Mouse (Mus musculus) right cerebral cortex, adult 18-20 months (tissue): ENCODE measurements around the gene Plekhd1.

Source experiments
- DNase-seq: peaks from one replicate; pipeline ENCODE4 v3.0.0; 2022; ENCODE audit warnings: mixed read lengths

The Plekhd1 gene

GRCm38 (mm10) chr12:80701332-80701731 is 8.9 kb downstream of the Plekhd1 start:
- DNase-seq = no peak

GRCm38 (mm10) chr12:80706208-80706914 is 14.0 kb downstream of the Plekhd1 start:
- DNase-seq = no peak

DNA sequence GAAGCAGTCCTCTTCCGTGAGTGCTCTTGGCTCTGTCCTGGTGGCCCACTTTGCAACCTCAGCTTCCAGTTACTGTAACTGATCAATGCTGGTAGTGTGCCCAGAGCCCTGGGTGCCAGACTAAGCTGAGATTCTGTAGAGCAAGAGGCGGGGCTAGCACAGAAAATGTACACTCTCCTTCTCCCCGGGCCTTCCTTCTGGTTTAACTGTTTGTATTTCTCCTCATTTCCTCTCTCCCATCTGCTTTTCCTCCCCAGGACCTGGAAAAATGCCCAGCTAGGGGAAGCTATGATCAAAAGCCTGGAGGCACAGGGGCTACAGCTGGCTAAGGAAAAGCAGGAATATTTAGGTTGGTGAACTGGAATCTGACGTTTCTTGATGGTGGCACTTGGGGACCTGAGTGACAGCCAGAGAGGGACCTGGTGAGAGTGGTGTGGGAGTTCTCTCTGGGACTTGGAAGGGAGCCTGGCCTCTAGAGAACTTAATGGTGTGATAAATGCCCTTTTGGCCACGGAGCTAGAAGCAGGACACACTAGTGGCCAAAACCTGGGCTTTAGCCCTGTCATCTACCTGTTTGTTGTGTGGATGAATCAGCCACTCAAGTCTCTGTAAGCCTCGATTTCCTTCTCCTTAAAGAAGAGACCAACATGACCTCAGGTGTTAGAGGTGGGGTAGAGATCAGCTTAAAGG is 14.7 kb downstream of the Plekhd1 start:
- no peak for DNase-seq

GRCm38 (mm10) chr12:80715915-80716314 is 23.5 kb downstream of the Plekhd1 start:
- no peak for DNase-seq

- DNase-seq = no peak
Measured at GRCm38 (mm10) chr12:80719141-80719540, 26.8 kb downstream of the Plekhd1 start.

DNA sequence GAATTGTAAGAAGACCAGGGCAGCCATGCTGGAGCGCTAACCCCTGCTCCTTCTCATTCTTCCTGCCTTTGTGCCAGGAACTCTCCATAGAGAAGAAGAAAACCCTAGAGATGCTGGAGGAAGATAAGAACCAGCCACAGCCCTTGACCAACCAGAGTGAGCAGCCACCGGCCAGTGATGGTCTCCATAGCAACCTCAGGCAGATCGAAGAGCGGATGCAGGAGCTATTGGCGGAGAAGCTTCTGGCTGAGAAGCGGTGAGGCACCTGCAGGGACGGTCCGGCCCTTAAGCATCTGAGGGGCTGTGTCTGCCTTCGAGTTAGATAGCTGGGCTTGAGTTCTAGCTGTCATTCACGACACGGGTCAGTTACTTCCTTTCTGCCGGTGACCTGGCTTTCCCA is 28.1 kb downstream of the Plekhd1 start:
- no peak for DNase-seq

GRCm38 (mm10) chr12:80721458-80721857 is 29.1 kb downstream of the Plekhd1 start:
- DNase-seq = no peak

GRCm38 (mm10) chr12:80724853-80725559 is 32.6 kb downstream of the Plekhd1 start:
- peak; percentile 71 for DNase-seq

GRCm38 (mm10) chr12:80728207-80728606 is 35.8 kb downstream of the Plekhd1 start:
- DNase-seq = no peak

DNA sequence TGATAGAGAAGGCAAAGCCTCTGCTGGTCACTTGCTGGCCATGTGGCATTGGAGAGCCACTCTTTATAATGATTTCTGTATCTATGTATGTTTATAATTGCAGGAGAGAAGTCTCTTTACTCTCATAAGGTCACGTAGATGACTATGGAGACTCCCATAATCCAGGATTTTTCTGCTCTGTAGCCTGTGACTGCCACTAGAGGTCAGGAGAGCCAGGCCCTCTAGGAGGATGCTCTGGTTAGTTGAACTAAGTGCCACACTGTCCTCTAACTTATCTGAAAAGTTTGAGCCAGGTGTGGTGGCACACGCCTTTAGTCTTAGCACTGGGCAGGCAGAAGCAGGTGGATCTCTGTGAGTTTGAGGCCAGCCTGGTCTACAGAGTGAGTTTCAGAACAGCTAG is 36.4 kb downstream of the Plekhd1 start:
- DNase-seq = no peak

DNA sequence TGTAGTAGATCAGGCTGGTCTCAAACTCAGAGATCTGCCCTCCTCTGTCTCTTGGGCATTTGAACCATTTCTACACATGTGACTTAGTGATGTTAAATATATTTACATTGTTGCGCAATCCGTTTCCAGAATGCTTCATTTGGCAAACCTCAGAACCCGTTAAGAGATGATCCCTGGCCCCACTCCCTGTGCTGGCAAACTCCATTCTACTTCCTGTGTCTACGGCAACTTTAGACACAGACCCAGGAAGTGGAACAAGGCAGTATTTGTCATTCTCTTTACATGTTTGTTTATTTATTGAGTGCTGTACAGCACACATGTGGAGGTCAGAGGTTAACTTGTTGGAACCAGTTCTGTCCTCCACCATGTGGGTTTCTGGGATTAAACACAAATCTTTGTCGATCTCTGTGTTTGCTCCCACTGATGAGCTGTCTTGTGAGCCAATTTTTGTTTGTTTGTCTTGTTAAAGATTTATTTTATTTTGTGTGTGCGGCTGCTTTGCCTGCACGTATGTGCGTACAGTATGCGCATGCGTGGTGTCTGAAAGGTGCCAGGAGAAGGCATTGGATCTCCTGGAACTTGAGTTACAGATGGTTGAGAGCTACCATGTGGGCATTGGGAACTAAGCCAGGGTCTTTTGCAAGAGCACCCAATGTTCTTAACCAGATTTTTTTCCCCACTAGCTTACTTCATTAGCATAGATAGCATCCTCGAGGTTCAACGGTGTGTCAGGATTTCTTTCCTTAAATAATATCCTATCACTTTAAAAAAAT is 37.6 kb downstream of the Plekhd1 start:
- no peak for DNase-seq

DNA sequence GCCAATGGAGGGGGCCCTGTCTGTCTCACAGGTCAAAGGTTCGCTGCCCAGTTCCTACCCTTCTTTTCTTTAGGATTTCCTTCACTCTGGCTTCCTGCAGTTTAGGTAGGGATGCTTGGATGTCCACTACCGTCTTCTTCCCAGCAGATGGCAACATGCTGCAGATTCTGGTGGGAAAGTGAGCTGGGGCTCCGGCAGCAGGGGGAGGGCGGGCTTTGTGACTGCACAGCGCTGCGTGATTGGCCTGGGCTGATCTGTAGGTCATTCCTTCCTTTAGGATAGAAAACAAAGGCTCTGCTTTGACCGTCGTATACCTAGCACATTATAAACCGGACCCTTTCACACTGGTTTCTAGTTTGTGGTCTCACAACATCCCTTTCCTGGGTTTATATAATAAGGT is 38.2 kb downstream of the Plekhd1 start:
- DNase-seq = peak; percentile 76

DNA sequence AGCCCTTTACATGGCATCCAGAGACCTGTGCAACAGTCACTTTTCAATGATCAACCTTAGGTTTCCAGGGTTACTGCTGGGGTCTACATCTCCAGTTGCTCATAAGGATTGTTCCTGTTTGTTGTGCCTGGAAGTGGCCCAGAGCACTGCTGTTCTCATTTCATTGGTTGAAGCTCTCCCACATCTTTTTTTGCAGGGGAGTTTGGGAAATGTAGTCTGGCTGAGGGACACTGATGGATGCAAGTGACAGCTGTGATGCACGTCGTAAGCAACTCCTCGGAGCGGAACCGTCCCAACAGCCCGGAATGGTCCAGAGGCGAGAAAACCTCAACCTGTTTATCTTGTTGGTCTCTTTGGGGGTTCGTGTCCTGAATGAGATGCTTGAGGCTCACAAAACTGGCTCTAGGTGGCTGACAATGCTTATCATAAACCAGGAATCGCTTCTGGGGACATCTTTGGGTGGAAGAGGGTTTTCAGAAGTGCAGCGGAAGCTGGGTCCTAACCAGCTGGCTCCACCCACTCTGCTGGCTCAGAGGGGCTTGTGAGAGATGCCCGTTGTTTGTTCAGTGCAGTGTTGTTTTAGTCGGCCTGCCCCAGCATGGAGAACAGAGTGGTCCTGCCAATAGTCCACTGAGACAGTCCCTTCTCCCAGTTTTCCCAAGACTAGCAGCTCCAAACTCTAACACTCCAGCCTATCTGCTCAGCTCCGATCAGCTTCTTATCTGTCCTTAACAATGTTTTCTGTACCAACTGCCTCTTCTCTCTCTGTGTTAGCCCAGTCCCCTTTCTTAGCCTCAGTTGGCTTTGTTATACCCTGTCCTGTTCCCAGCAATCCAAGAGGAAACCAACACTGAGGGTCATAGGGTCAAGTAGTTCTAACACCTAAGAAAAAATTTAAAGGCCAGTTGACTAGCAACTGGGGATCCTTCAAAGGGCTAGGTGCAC is 42.4 kb downstream of the Plekhd1 start:
- DNase-seq = no peak

DNA sequence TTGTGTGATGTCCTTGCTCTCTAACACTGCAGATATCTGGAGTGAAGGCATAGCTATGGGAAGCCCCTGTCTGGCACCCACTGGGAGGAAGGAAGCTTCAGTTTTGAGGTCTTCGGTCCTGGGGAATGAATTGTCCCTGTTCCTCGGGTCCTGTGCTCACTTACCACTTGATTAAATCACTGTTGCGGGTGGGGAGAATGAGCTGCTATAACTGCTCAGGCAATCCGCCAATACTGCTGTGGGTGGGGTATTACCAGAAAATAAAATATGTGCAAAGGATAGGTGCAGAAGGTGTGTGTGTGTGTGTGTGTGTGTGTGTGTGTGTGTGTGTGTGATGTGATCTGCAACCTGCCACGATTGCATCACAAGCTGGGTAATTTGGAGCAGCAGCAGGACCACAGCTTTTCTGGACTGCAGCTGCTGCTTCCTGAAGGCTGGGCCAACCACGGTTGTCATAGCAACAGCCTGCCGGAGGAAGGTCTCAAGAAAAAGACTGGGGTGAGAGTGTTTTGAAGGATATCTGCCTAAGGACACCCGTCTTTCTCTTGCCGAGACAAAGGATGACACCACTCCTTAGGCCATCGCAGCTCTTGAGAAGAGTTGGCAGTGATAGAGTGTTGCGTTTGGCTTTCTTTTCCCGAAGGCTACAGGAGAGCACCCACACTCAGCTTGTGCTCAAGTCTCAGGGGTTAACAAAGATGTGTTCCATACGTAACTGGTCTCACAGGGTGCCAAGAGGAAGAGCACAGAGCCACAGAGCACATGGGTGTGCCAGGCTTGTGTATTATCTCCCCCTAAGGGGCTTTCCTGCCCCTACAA is 44.3 kb downstream of the Plekhd1 start:
- DNase-seq = peak; percentile 82

GRCm38 (mm10) chr12:80737283-80737600 is 44.9 kb downstream of the Plekhd1 start:
- no peak for DNase-seq

GRCm38 (mm10) chr12:80739482-80739881 is 47.1 kb downstream of the Plekhd1 start:
- DNase-seq = no peak

DNA sequence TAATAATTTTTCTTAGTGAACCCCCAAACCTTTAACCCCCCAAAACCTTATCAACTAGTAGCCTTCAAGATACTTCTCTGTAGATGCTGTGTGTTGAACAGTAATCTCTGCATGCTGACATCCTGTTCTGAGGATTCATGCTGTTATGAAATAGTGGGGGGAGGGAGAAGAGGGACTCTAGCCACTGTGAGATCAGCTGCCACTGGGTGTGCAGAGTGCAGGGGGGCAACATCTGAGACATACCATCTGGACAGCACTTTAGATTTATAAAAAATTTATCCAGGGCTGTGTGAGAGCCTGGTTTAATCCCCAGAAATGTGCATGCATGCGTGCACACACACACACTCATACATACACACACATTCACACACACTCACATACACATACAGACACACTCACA is 52.2 kb downstream of the Plekhd1 start:
- no peak for DNase-seq

GRCm38 (mm10) chr12:80746031-80746813 is 53.8 kb downstream of the Plekhd1 start:
- no peak for DNase-seq

- DNase-seq = no peak
Measured at GRCm38 (mm10) chr12:80751556-80751955, 59.2 kb downstream of the Plekhd1 start.
